Mouse (Mus musculus): Measurements from ENCODE around the gene Evx2. TPM values are rescaled to one million over a fixed set of nuclear protein-coding genes. Genes with fewer than 3 reads are reported as not detected.

Evx2 gene
- polyA plus RNA-seq, 1 experiment: not detected

DNA sequence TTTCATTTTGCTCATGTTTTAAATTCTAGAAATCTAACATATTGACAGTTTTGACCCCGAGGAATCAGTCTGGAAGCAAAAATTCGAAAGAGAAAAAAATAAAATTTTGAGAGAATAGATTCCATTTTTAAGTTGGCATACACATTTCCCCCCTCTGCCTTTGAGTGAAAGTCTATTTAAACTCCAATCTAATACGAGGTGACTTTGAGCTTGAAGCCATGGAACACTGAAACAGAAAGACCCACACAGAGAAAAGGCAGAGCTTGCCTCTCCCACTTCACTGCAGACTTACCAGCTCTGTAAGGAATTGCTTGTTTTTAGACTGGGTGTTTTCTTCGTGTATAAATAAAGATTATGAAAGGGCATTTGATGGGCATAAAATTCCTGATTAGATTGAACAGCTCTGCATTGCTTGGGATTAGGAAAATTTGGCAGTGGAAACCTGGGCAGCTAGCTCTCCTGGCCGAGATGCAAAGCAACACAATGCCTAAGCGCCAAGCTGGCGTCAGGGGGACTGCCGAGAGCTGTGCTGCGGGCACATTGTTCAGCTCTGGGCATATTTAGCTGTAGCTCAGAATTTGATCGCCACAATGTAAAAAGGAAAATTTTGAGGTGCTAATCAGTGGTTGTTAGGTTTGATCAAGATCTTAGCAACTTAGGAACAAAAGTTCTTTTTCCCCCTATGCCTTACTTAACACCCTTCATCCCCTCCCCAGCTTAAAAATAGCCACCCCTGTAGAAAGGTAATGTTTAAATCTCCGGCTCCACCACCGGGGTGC is 29.6 kb upstream of the Evx2 start:
- no peak for TF ChIP-seq GATA1 (IDR thresholded peaks at IDR 0.05; ENCODE audit: low read length)

DNA sequence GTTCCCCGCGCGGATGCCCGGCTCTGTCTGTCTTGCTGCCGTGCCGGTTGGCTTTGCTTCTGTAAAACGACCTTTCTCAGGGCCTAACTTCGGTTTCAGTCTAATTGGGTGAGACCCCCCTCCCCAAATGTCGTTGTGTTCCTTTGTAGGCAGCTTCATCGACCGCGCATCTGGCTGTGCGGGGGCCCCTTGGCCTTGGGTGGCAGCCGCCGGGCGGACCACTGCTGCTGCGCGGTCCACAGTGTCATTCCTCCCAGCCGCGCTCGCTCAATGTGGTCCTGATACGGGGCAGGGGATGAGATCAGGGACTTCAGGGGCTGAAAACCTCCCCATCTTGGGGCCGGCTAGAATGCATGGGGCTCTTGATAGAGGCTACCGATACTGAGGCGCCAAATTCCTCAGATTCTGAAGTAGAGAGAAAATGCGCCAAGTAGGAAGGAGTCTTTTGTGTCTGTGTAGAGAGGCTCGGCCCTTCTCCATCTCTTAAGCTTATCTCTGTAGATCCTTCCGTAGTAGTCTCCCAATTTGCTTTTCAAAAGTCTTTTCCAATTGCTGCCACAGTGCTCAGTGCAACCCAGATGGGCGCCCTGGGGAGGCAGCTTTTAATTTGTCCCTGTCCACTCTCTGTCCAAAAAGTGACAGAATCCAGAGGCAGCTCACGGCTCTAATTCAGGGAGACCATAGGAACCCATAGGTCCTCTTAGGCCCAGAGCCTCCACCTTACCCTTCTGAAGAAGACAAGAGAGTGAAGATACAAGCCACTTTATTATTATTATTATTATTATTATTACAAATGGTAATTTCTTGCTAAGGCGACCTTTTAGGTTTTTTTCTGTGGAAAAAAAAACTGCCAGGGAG is 28.6 kb upstream of the Evx2 start:
- no peak for TF ChIP-seq GATA1 (IDR thresholded peaks at IDR 0.05; ENCODE audit: low read length)

GRCm38 (mm10) chr2:74686988-74687697 is 27.8 kb upstream of the Evx2 start:
- no peak for TF ChIP-seq GATA1 (IDR thresholded peaks at IDR 0.05; ENCODE audit: low read length)

DNA sequence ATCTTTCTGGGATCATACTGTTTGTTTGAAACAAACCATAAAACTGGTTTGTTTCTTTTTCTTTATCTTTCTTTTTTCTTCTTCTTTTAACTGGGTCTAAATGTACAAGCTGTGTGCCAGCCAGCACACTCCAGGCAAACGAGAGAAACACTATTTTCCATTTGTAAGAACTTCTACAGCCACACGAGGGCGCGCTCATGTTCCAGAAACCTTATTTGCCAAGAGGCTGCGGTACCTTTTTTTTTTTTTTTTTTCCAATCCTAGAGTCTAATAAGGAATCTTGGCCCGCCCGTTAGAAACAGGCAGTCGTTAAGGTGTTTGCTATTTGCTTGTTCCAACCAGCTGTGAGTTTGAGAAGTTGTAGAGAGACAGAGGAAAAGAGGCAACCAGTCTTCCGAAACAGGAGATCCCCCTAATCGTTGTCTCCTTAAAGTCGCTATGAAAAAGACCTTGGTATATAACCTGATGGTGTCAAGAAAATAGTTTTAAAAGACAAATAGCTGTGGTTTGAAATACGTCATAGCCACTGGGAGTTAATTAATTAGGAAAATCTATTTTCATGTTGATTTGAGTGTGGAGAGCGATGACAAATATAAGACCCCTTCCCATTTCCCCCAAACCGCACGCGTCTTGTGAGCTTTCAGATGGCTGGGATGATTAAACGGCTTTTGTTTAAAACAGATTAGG is 27.1 kb upstream of the Evx2 start:
- TF ChIP-seq GATA1 (IDR thresholded peaks at IDR 0.05; ENCODE audit: low read length): no peak

DNA sequence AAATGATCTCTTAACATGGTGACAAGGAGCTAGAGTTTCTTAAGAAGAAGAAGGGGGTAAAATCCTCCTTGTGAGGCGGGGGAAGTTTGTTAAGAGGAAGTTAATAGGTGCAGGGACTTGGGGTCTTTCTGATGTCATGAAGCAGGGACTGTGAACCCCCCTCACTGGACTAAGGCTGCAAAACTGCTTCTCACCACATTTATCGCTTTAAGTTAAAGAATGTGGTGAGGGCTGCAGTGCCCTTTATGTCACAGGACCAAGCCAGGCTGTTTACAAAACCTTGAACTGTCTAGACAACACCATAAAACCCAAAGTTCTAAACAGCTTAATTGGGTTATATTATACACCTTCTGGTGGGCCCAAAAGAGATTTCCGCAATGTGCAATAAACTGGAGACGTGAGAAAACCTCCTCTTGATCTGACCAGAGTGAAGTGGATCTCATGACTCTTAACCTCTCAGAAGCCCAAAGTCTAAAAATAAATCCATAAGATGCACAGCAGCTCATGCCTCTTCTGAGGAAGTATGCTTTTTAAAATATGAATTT is 25.8 kb upstream of the Evx2 start:
- TF ChIP-seq GATA1 (IDR thresholded peaks at IDR 0.05; ENCODE audit: low read length): no peak

- no peak for TF ChIP-seq GATA1 (IDR thresholded peaks at IDR 0.05; ENCODE audit: low read length)
Measured at GRCm38 (mm10) chr2:74684106-74684505, 24.7 kb upstream of the Evx2 start.

GRCm38 (mm10) chr2:74683471-74683951 is 24.2 kb upstream of the Evx2 start:
- TF ChIP-seq GATA1 (IDR thresholded peaks at IDR 0.05; ENCODE audit: low read length): no peak

DNA sequence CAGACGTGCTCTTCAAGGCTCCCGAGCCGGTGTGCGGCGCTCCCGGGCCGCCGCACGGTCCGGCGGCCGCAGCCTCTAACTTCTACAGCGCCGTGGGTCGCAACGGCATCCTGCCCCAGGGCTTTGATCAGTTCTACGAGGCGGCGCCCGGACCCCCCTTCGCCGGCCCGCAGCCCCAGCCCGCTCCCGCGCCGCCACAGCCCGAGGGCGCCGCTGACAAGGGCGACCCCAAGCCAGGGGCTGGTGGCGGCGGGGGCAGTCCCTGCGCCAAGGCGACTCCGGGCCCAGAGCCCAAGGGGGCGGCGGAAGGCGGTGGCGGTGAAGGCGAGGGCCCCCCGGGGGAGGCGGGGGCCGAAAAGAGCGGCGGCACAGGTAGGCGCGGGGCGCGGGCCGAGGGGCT is 23.4 kb upstream of the Evx2 start:
- no peak for TF ChIP-seq GATA1 (IDR thresholded peaks at IDR 0.05; ENCODE audit: low read length)

DNA sequence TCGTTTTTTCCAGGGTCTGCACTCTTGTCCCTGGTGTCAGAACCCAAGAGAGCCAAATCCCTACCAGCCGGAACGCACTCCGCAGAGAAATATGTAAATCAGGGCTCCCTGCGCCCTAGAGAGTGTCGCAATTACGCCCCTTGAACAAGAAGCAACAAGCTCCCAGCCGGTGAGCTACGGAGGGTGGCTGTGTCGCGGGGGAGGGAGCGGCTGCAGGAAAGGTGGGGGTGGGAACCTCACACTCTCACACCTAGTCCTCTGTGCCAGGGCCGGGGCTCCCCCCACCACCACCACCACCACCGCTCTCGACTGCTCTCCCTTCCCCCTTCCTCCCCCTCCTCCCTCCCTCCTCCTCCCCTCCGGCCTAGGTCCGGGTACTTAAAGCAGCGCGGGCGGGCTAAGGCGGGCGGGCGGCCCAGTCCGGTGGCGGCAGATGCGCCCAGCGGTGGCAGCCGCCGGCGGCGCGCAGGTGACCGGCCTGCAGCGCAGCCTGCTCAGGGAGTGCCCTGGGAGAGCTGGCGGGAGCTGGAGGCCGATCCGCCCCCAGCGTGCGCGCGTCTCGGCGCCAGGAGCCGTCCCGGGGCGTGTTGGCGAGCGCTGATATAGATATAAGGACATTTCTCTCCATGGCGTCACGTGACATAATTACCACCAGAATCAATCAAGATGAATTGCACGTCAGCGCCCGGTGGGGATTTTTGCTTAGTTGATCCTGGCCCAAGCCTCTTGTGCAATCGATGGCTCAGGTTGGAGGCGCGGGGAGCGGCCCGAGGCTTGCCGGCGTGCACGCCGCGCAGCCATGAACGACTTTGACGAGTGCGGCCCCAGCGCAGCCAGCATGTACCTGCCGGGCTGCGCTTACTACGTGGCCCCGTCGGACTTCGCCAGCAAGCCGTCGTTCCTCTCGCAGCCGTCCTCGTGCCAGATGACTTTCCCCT is 22.5 kb upstream of the Evx2 start:
- no peak for TF ChIP-seq GATA1 (IDR thresholded peaks at IDR 0.05; ENCODE audit: low read length)

DNA sequence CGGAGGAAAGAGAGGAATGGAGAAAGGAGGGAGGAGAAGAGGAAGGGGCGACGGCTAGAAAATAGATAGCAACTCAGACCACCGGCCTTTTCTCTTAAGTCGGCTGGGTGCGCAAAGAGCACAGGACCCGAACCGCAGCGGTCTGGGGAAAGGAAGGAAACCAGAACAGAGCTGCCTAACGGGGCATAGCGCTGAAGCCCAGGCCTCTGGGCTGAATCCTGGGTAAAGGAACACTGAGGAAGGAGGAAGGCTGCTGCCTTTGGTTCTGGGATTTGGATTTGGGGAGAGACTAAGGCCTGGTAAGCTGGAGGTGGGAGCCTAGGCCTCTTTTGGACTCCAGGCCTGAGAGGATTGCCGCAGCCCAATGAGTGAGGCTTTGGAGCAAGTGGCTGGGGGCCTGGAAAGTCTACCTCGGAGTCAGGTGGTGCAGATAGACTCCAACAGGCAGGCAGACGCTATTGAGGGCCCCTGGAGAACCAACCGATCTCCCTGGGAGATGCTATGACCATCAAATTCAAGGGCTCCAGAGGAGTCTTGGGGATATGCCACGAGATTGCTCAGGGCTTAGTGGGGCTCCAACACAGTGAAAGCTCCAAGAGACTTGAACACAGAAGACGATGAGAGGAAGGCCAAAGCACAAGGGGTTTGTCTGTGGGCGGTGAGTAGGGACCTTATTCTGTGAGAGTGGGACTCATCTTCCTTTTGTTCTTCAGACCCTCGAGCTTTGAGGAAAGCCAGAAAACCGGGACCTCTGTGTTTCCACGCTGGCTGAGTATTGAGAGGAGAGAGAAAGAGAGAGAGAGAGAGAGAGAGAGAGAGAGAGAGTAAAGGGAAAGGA is 21.4 kb upstream of the Evx2 start:
- TF ChIP-seq GATA1 (IDR thresholded peaks at IDR 0.05; ENCODE audit: low read length): no peak

DNA sequence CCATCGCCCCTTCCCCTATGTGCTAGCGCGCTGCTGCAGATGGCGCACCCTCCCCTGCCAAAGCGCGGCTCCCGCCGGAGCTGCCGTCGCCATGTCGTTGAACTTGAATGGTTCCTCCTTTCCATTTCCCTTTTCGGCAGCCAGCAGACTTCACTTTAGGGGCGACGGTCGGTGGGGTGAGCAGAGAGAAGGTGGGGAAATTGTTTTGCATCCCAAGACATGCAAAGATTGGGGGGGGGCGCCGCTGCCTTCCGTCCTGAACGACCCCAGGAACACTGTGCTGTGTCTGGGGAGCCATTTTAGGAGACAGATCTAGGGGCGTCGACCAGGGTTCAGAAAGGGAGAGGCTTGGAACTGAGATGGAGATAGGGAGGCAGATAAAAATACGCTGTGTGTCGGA is 20.6 kb upstream of the Evx2 start:
- no peak for TF ChIP-seq GATA1 (IDR thresholded peaks at IDR 0.05; ENCODE audit: low read length)

- TF ChIP-seq GATA1 (IDR thresholded peaks at IDR 0.05; ENCODE audit: low read length): no peak
Measured at GRCm38 (mm10) chr2:74679596-74679971, 20.2 kb upstream of the Evx2 start.
